Mouse (Mus musculus): ENCODE measurements at regions not wholly inside any gene's neighbourhood (a gene's known extent, or its start where the extent isn't known, plus 50 kb on each side); places are given as distances from the start of the nearest gene placed in this dataset.

DNA sequence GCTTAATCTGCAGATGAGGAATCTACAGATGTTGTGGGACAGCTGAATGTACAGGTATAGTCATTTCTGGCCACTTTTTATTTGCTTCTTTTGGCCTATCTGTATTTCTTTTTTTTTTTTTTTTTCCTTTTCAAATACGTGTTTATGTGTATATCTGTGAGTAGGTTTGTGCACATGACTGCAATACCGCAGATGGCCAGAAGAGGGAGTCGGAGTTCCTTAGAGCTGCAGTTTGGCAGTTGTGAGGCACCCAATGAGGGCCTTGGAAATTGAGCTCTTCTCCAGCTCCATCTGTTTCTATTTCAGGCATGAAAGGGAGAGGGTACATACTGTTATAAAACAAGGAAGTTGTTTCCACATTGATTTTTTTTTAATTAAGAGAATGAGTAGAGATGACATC is 137.2 kb upstream of the Smim23 start:
- no peak for TF ChIP-seq MYOD1 (IDR thresholded peaks at IDR 0.05; ENCODE audit: control insufficient read depth, insufficient read length, low read depth)
- TF ChIP-seq CTCF (IDR thresholded peaks at IDR 0.05; ENCODE audit: control insufficient read depth, insufficient read depth, insufficient read length) = no peak
- no peak for TF ChIP-seq USF1 (IDR thresholded peaks at IDR 0.05; ENCODE audit: low read depth)

Measured in C2C12 (cell line).